Mouse (Mus musculus): ENCODE data around the gene Kcnip4. TPM values are rescaled to one million over a fixed set of nuclear protein-coding genes. Genes with fewer than 3 reads are reported as not detected.
A peak's percentile ranks its signal among the peaks of the same experiment; 100 is the strongest.

Kcnip4 gene
- polyA plus RNA-seq, 1 experiment from 2014 or later = 3.0 TPM

DNA sequence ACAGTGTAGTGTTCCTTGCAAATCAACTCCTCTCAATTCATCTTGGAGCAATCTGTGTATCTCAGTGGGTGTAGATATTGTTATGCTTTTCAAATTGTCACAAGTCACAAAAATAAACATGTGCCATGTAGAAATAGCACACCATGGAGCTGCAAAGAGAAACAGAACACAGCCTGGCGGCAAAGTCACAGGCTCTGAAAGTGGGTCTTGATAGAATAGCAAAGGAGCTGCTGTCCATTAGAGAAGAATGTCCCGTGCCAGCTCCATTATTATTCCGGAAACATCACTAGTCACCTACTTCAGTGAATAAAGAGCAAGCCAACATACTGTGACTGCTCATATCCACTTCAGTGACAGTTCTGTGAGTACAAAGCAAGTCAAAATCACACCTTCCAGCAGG is 232.9 kb downstream of the Kcnip4 start:
- H3K36me3 ChIP-seq = no peaks in the 10 kb centered on the region
- 79% methylated on average over 3 of the region's 3 CpGs for WGBS
- no peak overlapping the region for H3K4me3 ChIP-seq
- H3K27ac ChIP-seq (replicated peaks) = no peak overlapping the region
- H3K4me2 ChIP-seq (replicated peaks) = no peak overlapping the region
- ATAC-seq (ENCODE audit: low FRiP score, low read depth) = no peak
- no peaks in the 10 kb centered on the region for H3K9me3 ChIP-seq
- H3K27me3 ChIP-seq = no peaks in the 10 kb centered on the region
- H3K9ac ChIP-seq (replicated peaks) = no peak overlapping the region
- no peaks in the 10 kb centered on the region for H3K4me1 ChIP-seq

DNA sequence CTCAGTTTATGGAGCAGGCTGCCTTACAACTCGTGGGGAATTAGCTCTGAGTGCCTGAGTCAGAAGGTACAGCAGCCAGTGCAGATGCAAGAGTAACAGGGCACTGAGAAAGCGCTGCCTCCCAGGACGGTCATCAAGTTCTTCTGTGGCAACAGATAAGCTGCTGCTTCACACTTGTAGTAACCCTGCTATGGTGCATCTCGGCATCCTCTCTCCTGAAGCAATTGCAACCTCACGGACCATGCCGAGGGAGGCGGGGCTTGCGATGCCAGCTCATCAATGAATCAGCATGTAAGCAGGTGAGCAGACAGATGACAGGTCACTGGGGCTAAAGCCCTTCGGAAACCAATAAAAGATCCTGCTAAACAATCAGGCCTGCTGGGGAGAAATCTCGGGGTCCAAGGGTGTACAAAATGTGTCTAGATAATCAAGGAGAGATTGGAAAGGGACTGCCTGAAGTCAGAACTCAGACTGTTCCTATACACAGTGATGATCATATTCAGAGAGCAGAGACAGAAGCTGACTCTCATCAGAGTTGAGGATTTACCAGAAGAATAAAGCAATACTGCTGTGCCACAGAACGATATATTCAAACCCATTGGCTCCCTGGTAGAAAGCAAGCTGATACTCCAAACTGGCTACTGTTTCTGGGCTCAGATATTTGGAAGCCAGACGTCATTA is 239.1 kb downstream of the Kcnip4 start:
- Histone ChIP-seq H3K27me3 (no peaks in the 10 kb centered on the region), H3K36me3 (no peaks in the 10 kb centered on the region), H3K4me2 (replicated peaks) (peak overlapping the region; percentile 56), H3K4me1 (peaks cover 15% of the 10 kb centered on the region), H3K9ac (replicated peaks) (peak overlapping the region; percentile 37; the same call in 1 of the 2 replicates), H3K27ac (replicated peaks) (no peak overlapping the region), H3K4me3 (peak overlapping the region; percentile 30), H3K9me3 (no peaks in the 10 kb centered on the region)
- ATAC-seq (ENCODE audit: low FRiP score, low read depth) = peak; percentile 61
- WGBS = 12% methylated on average over 12 of the region's 12 CpGs

DNA sequence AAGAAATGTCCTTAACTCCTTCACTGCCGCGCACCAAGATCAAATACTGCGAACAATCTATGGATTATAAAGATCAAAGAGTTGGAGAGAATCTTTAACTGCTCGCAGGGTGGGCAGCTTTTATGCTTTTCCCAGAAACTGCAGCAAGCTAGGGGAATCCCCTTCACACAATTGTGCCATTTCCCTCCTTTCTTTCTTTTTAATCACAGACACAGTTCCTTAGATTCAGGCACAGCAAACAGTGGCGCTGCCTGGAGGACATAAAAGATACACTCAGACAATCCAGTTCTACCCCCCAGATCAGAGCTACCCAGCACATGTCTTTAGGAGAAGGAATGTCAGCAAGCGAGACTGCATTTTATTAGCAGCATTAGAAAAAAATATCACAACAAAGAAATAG is 239.9 kb downstream of the Kcnip4 start:
- Histone ChIP-seq H3K27me3 (no peaks in the 10 kb centered on the region), H3K27ac (replicated peaks) (no peak overlapping the region), H3K9ac (replicated peaks) (no peak overlapping the region), H3K4me2 (replicated peaks) (peak overlapping the region; percentile 56), H3K4me1 (peaks cover 15% of the 10 kb centered on the region), H3K36me3 (no peaks in the 10 kb centered on the region), H3K4me3 (peak overlapping the region; percentile 30), H3K9me3 (no peaks in the 10 kb centered on the region)
- ATAC-seq (ENCODE audit: low FRiP score, low read depth) = peak; percentile 70
- 13% methylated on average over 6 of the region's 6 CpGs for WGBS

DNA sequence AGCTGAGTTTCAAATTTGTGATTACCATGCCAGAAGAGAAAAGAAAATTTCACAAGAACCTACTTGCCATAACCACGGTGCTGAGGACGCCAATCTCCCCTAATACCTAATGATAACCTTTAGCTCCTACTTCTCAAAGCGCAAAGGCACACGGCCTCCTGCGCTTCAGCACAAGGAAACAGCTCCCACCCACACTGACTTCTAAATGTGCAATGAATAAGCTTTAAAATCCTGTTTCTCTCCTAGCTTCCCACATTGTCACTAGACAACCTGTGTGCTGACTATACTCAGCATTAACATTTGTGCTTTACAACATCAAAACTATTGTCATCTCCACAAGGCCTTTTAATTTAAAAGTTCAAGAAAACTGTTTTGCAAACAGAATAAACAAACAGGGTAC is 241.3 kb downstream of the Kcnip4 start:
- Histone ChIP-seq H3K9me3 (no peaks in the 10 kb centered on the region), H3K4me3 (no peak overlapping the region), H3K9ac (replicated peaks) (no peak overlapping the region), H3K27ac (replicated peaks) (no peak overlapping the region), H3K27me3 (no peaks in the 10 kb centered on the region), H3K36me3 (no peaks in the 10 kb centered on the region), H3K4me1 (peaks cover 15% of the 10 kb centered on the region), H3K4me2 (replicated peaks) (no peak overlapping the region)
- WGBS = 42% methylated on average over 5 of the region's 5 CpGs
- ATAC-seq (ENCODE audit: low FRiP score, low read depth) = no peak

DNA sequence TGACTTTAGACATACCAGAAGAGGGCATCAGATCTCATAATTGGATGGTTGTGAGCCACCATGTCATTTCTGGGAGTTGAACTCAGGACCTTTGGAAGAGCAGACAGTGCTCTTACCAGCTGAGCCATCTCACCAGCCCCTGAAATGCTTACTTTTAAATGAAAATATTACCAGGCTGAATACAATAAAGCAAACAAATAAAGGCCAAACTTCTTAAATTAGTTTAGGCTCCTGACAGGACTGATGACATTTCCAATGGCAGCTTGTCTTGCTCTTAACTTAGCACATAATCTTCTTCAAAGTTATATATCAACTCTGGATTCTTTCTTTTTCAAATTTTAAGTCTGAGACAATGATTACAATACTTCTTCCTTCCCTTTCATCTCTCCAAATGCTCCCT is 252.8 kb downstream of the Kcnip4 start:
- Histone ChIP-seq H3K4me1 (no peaks in the 10 kb centered on the region), H3K9ac (replicated peaks) (no peak overlapping the region), H3K27ac (replicated peaks) (no peak overlapping the region), H3K27me3 (no peaks in the 10 kb centered on the region), H3K4me3 (no peak overlapping the region), H3K4me2 (replicated peaks) (no peak overlapping the region), H3K36me3 (no peaks in the 10 kb centered on the region), H3K9me3 (no peaks in the 10 kb centered on the region)
- no peak for ATAC-seq (ENCODE audit: low FRiP score, low read depth)

DNA sequence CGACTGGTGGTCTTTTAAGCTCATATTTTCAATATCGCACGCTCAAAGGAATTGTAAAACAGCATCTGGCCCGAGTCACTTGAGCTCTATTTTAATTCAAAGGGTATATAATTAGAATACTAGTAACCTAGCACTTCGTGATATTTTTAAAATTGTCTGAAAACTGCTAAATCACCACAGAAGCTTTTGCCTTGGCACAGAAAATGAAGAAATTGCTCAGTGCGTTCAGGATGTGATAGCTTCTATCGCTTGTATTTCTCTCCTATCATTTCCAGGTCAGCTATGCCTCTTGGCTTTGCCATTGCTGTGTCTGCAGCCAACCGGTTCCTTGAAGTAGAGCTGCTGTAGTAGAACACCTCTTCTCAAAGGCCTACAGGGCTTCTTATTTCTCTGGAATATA is 255.9 kb downstream of the Kcnip4 start:
- no peak overlapping the region for H3K4me3 ChIP-seq

DNA sequence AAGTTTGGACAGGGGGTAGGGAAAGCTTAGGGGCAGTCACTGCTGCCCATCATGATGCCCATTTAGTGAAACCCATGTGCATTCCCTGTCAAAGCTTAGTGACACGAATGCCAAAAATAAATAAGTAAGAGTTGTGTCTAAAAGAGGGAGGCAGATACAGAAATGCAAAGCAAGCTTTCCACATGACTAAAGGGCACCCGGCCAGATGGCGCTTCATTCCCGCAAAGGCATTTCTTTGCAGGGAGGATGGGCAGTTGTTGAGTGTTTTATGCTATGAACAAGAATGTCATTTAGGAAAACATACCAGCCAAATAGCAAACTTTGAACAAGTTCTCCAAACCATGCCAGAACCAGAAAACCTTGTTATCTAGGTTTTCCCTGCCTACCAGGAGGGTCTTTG is 265.4 kb downstream of the Kcnip4 start:
- no peaks in the 10 kb centered on the region for H3K9me3 ChIP-seq
- H3K9ac ChIP-seq (replicated peaks) = no peak overlapping the region
- ATAC-seq (ENCODE audit: low FRiP score, low read depth) = no peak
- WGBS = 86% methylated on average over 4 of the region's 4 CpGs
- no peak overlapping the region for H3K4me3 ChIP-seq
- H3K27ac ChIP-seq (replicated peaks) = no peak overlapping the region
- no peaks in the 10 kb centered on the region for H3K36me3 ChIP-seq
- H3K4me2 ChIP-seq (replicated peaks) = no peak overlapping the region
- H3K27me3 ChIP-seq = no peaks in the 10 kb centered on the region
- no peaks in the 10 kb centered on the region for H3K4me1 ChIP-seq

More for the DNA sequence above, 255.9 kb downstream of the Kcnip4 start:
- no peaks in the 10 kb centered on the region for H3K4me1 ChIP-seq
- H3K9ac ChIP-seq (replicated peaks) = no peak overlapping the region
- ATAC-seq (ENCODE audit: low FRiP score, low read depth) = no peak
- no peak overlapping the region for H3K27ac ChIP-seq (replicated peaks)
- no peaks in the 10 kb centered on the region for H3K9me3 ChIP-seq
- 87% methylated on average over 8 of the region's 8 CpGs for WGBS
- H3K4me2 ChIP-seq (replicated peaks) = no peak overlapping the region
- no peaks in the 10 kb centered on the region for H3K27me3 ChIP-seq
- H3K36me3 ChIP-seq = no peaks in the 10 kb centered on the region

DNA sequence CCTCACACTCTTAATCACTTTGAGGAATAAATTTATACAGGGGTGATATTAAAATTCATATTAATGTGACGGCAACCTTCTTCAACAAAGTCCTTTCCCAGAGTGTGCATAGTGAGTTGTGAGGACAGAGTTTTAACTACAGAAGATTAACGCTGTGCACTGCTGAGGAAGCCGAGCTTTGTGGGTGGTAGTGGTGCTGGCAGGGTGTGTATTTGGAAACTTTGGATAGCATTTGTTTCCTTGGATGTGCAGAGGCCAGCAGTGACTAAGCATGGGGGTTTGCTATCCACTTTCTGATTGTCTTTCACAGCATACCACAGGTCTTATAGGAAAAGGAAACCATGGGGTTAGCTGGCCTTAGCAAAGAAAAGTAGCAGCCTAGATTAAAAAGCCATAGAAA is 267.9 kb downstream of the Kcnip4 start:
- no peaks in the 10 kb centered on the region for H3K36me3 ChIP-seq
- H3K4me1 ChIP-seq = no peaks in the 10 kb centered on the region
- H3K9ac ChIP-seq (replicated peaks) = no peak overlapping the region
- H3K27me3 ChIP-seq = no peaks in the 10 kb centered on the region
- ATAC-seq (ENCODE audit: low FRiP score, low read depth) = no peak
- H3K27ac ChIP-seq (replicated peaks) = no peak overlapping the region
- H3K9me3 ChIP-seq = no peaks in the 10 kb centered on the region
- no peak overlapping the region for H3K4me2 ChIP-seq (replicated peaks)
- 74% methylated on average over 3 of the region's 3 CpGs for WGBS
- no peak overlapping the region for H3K4me3 ChIP-seq

DNA sequence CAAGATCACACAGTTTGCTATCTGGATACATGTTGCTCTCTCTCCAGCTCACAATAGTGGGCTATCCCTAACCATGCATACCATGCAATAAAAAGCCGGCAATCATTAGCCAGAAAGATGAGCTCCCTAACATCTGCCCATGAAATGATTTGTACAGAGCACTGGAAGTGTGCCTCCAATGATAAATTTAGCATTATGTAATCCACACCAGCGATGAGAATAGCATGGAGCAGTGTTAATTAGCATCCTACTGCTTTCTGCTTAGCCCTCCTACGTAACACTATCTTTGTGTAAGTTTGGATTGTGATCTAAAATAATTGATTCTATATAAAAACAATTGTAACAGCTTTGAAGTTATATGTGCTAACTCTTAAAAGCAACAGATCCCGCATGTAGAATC is 268.7 kb downstream of the Kcnip4 start:
- no peaks in the 10 kb centered on the region for H3K27me3 ChIP-seq
- no peaks in the 10 kb centered on the region for H3K36me3 ChIP-seq
- H3K4me3 ChIP-seq = no peak overlapping the region
- no peak overlapping the region for H3K9ac ChIP-seq (replicated peaks)
- no peak overlapping the region for H3K4me2 ChIP-seq (replicated peaks)
- H3K27ac ChIP-seq (replicated peaks) = no peak overlapping the region
- no peaks in the 10 kb centered on the region for H3K4me1 ChIP-seq
- 84% methylated on average over 4 of the region's 4 CpGs for WGBS
- H3K9me3 ChIP-seq = no peaks in the 10 kb centered on the region
- no peak for ATAC-seq (ENCODE audit: low FRiP score, low read depth)

DNA sequence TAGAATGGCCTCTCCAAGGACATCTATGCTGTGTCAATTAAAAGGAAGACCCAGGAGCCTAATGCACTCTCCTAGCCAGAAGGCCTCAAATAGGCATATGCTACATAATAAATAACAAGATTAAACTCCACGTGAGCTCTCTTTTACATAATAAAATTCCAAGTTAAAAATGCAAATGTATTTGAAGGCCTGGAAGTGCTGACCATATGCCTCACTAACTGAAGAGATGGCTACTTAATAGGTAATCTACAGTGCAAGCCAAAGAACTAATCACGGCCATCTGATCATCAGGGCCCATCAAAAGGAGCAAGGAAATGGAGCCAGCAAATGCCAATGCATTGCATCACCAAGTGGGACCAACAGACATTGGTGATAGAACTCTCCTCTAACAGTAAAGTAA is 277.6 kb downstream of the Kcnip4 start:
- H3K4me2 ChIP-seq (replicated peaks) = no peak overlapping the region
- no peaks in the 10 kb centered on the region for H3K36me3 ChIP-seq
- no peaks in the 10 kb centered on the region for H3K9me3 ChIP-seq
- no peak overlapping the region for H3K9ac ChIP-seq (replicated peaks)
- no peaks in the 10 kb centered on the region for H3K4me1 ChIP-seq
- no peak for ATAC-seq (ENCODE audit: low FRiP score, low read depth)
- 79% methylated on average over 2 of the region's 2 CpGs for WGBS
- no peak overlapping the region for H3K27ac ChIP-seq (replicated peaks)
- H3K4me3 ChIP-seq = no peak overlapping the region
- no peaks in the 10 kb centered on the region for H3K27me3 ChIP-seq

DNA sequence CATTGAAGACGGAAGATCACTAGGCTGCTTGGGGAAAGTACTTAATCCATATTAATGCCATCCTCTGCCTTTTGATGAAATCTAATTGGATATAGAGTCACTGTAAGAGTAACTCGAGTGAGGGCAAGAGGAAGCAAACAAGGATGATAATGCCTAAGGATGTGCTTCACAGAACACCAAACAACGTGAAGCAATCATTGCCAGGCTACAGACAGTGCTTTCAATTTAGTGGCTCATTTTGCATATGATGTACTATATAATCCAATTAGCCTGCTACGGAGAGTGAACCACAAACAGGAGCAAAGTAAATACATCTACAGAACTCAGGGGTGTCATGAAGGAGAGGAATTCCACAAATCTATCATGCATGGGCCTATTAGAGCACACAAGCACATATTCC is 280.3 kb downstream of the Kcnip4 start:
- Histone ChIP-seq H3K4me3 (no peak overlapping the region), H3K9ac (replicated peaks) (no peak overlapping the region), H3K27ac (replicated peaks) (no peak overlapping the region), H3K36me3 (no peaks in the 10 kb centered on the region), H3K4me2 (replicated peaks) (no peak overlapping the region), H3K4me1 (no peaks in the 10 kb centered on the region), H3K27me3 (no peaks in the 10 kb centered on the region), H3K9me3 (no peaks in the 10 kb centered on the region)
- no peak for ATAC-seq (ENCODE audit: low FRiP score, low read depth)
- 53% methylated on average over 4 of the region's 4 CpGs for WGBS

DNA sequence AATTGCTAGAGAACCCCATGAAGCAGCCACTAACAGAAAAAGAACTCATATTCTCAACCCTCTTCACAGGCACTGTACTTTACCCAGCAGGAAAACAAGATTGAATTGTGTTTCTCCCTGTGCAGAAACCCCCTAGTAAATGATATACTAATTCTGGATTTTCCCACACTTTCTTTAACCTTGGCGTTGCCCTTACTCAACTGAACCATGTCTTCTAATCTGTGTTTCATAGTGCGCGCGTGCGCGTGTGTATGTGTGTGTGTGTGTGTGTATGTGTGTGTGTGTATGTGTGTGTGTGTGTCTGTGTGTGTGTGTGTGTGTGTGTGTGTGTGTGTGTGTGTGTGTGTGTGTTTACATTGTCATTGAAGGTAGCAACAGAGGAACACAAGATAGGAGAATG is 283.0 kb downstream of the Kcnip4 start:
- Histone ChIP-seq H3K27ac (replicated peaks) (no peak overlapping the region), H3K36me3 (no peaks in the 10 kb centered on the region), H3K27me3 (no peaks in the 10 kb centered on the region), H3K4me2 (replicated peaks) (no peak overlapping the region), H3K4me3 (no peak overlapping the region), H3K9ac (replicated peaks) (no peak overlapping the region), H3K9me3 (no peaks in the 10 kb centered on the region), H3K4me1 (no peaks in the 10 kb centered on the region)
- no peak for ATAC-seq (ENCODE audit: low FRiP score, low read depth)
- 97% methylated on average over 6 of the region's 6 CpGs for WGBS

DNA sequence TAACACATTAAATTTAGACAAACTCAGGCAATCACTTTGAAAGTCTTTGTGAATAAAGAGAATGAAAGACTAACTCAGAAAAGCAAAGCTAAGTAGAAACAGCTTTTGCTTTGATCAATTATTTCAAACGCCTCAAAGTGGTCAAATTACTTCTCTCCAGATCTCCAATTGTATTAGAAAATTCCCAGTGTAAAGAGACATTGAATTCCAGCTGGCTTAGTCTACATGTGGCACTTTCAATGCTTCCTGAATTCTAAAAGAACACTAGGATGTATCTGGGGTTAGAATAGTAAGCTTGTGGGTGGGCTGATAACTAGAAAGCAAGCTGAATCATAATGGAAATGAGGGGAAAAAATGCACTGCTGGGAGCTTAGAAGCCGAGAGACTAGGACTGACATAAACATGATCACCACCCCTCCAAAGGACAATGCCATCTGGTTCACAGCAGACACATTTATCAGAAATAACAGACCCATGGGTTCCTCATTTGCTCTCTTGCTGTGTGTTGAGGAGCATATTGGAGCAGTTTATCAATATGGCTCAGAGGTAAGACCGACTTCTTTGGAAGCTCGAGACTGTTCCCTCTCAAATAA is 323.4 kb downstream of the Kcnip4 start:
- H3K9me3 ChIP-seq = no peaks in the 10 kb centered on the region
- H3K9ac ChIP-seq (replicated peaks) = no peak overlapping the region
- no peak overlapping the region for H3K4me2 ChIP-seq (replicated peaks)
- no peak overlapping the region for H3K27ac ChIP-seq (replicated peaks)
- WGBS = 36% methylated on average over 4 of the region's 4 CpGs
- peak; percentile 23; the same call in 1 of the 2 replicates for ATAC-seq (ENCODE audit: low FRiP score, low read depth)
- H3K27me3 ChIP-seq = no peaks in the 10 kb centered on the region
- H3K36me3 ChIP-seq = no peaks in the 10 kb centered on the region
- 0 out of 2 replicates have a peak, but pooled peaks cover 3% of the 10 kb centered on the region for H3K4me1 ChIP-seq
- no peak overlapping the region for H3K4me3 ChIP-seq

Measured in midbrain, embryonic 12.5 days (tissue).